Mouse (Mus musculus): ENCODE data around the gene Fbxl12. TPM values are rescaled to one million over a fixed set of nuclear protein-coding genes. Genes with fewer than 3 reads are reported as not detected.

Fbxl12 gene
- polyA plus RNA-seq, 1 experiment from 2014 or later = 15.4 TPM

GRCm38 (mm10) chr9:20611976-20612375, 32.6 kb downstream of the Fbxl12 start:
- peaks cover 6% of the 10 kb centered on the region for H3K36me3 ChIP-seq (ENCODE audit: poor library complexity, severe bottlenecking)
- H3K9me3 ChIP-seq (replicated peaks) = peaks cover 4% of the 10 kb centered on the region
- no peak for ATAC-seq
- no peak overlapping the region for H3K9ac ChIP-seq
- no peak overlapping the region for H3K27ac ChIP-seq
- no peak overlapping the region for H3K4me2 ChIP-seq
- H3K4me3 ChIP-seq = no peak overlapping the region
- WGBS = 81% methylated on average over 5 of the region's 5 CpGs
- H3K27me3 ChIP-seq = no peaks in the 10 kb centered on the region
- H3K4me1 ChIP-seq = 0 out of 2 replicates have a peak, but pooled peaks cover 5% of the 10 kb centered on the region

- Histone ChIP-seq H3K4me1 (peaks cover 14% of the 10 kb centered on the region), H3K9ac (no peak overlapping the region), H3K27me3 (no peaks in the 10 kb centered on the region), H3K27ac (no peak overlapping the region), H3K4me2 (no peak overlapping the region), H3K4me3 (no peak overlapping the region), H3K36me3 (ENCODE audit: poor library complexity, severe bottlenecking) (peaks cover 6% of the 10 kb centered on the region), H3K9me3 (replicated peaks) (peaks cover 4% of the 10 kb centered on the region)
- no peak for ATAC-seq
- WGBS = 92% methylated on average over 5 of the region's 5 CpGs
These were observed 34.6 kb downstream of the Fbxl12 start for GRCm38 (mm10) chr9:20609831-20610464.

DNA sequence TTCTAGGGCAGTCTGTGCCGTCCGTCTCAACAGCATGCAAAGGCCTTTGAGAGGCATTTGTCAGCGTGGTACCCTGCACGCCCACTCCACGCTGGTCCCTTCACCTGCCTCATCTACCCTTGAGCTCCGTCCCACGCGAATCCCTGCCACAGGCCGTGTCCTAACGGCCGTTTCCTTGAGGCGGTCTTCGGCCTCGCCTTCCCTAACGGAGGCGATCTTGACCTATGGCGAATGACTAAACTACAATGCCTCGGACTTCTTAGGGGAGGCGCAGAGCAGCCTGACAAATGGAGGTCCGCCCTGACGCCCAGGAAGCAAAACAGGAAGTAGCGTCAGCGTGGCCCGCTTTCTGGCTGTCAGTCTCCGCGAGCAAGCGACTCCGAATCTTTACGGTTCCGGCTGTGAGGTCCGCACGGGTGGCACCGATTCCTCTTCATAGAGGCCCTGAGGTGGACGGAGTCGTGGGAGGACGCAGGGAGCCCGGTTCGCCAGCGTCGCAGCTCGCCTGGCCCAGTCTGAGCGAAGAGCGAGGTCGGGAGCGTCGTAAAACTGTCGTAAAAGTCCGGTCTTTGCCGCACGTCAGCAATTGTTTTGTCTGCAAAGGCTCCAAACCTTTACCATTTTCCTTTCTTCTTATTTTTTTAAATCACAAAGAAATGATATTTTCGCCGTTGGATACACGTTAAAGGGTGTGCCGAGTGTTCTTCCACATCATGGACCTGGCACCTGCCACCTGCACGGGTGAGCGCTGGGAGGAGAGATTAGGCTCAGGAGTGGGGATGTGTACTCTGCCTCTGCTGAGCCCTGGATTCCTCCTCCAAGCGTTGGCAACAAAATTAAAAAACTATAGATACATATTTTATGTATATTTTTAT, 37.2 kb downstream of the Fbxl12 start:
- Histone ChIP-seq H3K27ac (peak overlapping the region; percentile 96), H3K36me3 (ENCODE audit: poor library complexity, severe bottlenecking) (peaks cover 6% of the 10 kb centered on the region), H3K4me3 (peak overlapping the region; percentile 71), H3K9ac (peak overlapping the region; percentile 86), H3K4me2 (peak overlapping the region; percentile 72), H3K27me3 (no peaks in the 10 kb centered on the region), H3K9me3 (replicated peaks) (peaks cover 4% of the 10 kb centered on the region), H3K4me1 (peaks cover 14% of the 10 kb centered on the region)
- under 1% methylated on average over 57 of the region's 57 CpGs for WGBS
- peak; percentile 92 for ATAC-seq

DNA sequence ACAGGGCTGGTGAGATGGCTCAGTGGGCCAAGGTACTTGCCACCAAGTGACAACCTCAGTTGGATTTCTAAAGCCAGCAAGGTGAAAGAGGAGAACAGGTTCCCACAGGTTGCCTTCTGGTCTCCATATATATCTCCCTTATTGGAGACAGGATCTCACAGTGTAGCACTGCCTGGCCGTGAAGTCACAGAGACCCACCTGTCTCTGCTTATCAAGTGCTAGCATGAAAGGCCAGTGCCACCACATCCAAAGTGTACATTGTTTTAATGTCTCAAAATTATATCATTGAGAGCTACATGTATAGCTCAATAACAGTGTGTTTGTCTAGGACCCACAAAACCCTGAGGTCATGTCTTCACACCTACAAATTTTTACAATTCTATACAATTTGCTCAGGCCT, 38.3 kb downstream of the Fbxl12 start:
- Histone ChIP-seq H3K4me2 (peak overlapping the region; percentile 72), H3K36me3 (ENCODE audit: poor library complexity, severe bottlenecking) (peaks cover 10% of the 10 kb centered on the region), H3K4me3 (peak overlapping the region; percentile 71; the same call in 1 of the 2 replicates), H3K9ac (no peak overlapping the region), H3K4me1 (peaks cover 14% of the 10 kb centered on the region), H3K9me3 (replicated peaks) (peaks cover 4% of the 10 kb centered on the region), H3K27me3 (no peaks in the 10 kb centered on the region), H3K27ac (no peak overlapping the region)
- ATAC-seq = no peak
- 93% methylated on average over 1 of the region's 1 CpGs for WGBS

DNA sequence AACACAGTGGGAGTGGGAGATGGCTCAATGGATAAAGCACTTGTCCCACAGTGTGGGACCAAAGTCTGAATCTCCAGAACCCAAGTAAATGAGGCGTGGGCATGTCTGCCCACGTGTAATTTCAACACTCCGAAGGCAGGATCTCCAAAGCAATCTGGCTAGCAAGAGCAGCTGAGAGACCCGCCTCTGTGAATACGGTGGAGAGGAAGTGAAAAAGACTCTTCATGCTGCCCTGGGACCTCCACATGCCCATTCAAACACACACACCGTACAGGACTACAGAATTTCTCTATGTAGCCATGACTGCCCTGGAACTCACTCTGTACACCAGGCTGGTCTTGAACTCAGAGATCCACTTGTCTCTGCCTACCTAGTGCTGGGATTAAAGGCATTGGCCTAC, 43.3 kb downstream of the Fbxl12 start:
- Histone ChIP-seq H3K4me2 (no peak overlapping the region), H3K36me3 (ENCODE audit: poor library complexity, severe bottlenecking) (peaks cover 18% of the 10 kb centered on the region), H3K9me3 (replicated peaks) (no peaks in the 10 kb centered on the region), H3K9ac (no peak overlapping the region), H3K27ac (no peak overlapping the region), H3K4me3 (no peak overlapping the region), H3K27me3 (no peaks in the 10 kb centered on the region), H3K4me1 (peaks cover 3% of the 10 kb centered on the region)
- no peak for ATAC-seq
- WGBS = 79% methylated on average over 6 of the region's 6 CpGs

DNA sequence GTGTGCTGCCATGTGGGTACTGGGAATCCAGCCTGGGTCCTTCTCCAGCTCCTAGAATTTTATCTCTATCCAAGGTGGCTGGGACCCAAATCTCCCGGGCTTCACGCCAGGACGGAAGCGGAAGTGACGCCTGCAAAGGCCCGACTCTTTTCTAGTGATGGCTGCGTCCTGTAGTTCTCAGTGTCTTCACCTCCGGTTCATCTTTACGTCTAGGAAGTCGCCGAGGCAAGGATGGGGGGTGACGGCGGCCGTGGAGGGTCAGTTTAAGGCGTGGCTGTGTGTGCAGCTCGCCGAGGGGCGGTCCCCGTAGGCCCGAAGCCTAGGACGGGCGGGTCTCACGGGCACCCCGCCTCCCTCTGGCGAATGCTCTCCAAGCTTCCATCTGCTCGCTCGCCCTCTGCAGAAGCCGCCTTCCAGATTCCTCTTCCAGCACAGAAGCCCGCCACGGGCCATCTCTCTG, 63.4 kb downstream of the Fbxl12 start, which contains the start of gene Zfp846:
Gene Zfp846, plus strand, starts transcription at position 117 of the 460 bp plus-strand sequence.
- peaks cover 19% of the 10 kb centered on the region for H3K27me3 ChIP-seq
- no peaks in the 10 kb centered on the region for H3K9me3 ChIP-seq (replicated peaks)
- peak within 1 kb of the TSS; percentile 67 for H3K4me2 ChIP-seq
- peak within 1 kb of the TSS; percentile 67 for H3K4me3 ChIP-seq
- peak; percentile 98 for ATAC-seq
- peaks cover 10% of the 10 kb centered on the region for H3K4me1 ChIP-seq
- peak within 1 kb of the TSS; percentile 92 for H3K27ac ChIP-seq
- 0% methylated on average over 29 of the region's 30 CpGs for WGBS
- peak within 1 kb of the TSS; percentile 86 for H3K9ac ChIP-seq
- H3K36me3 ChIP-seq (ENCODE audit: poor library complexity, severe bottlenecking) = 0 out of 2 replicates have a peak, but pooled peaks cover 4% of the 10 kb centered on the region

GRCm38 (mm10) chr9:20576591-20576990, 68.0 kb downstream of the Fbxl12 start:
- Histone ChIP-seq H3K27ac (no peak overlapping the region), H3K4me2 (no peak overlapping the region), H3K9ac (no peak overlapping the region), H3K4me3 (no peak overlapping the region), H3K27me3 (peaks cover 29% of the 10 kb centered on the region), H3K36me3 (ENCODE audit: poor library complexity, severe bottlenecking) (no peaks in the 10 kb centered on the region), H3K9me3 (replicated peaks) (no peaks in the 10 kb centered on the region), H3K4me1 (no peaks in the 10 kb centered on the region)
- no peak for ATAC-seq
- 84% methylated on average over 2 of the region's 2 CpGs for WGBS

GRCm38 (mm10) chr9:20571060-20571459, 73.5 kb downstream of the Fbxl12 start:
- ATAC-seq = no peak
- H3K4me1 ChIP-seq = no peaks in the 10 kb centered on the region
- no peaks in the 10 kb centered on the region for H3K9me3 ChIP-seq (replicated peaks)
- H3K27me3 ChIP-seq = peaks cover 12% of the 10 kb centered on the region; the same call in 1 of the 2 replicates
- no peak overlapping the region for H3K27ac ChIP-seq
- H3K9ac ChIP-seq = no peak overlapping the region
- H3K4me2 ChIP-seq = no peak overlapping the region
- no peaks in the 10 kb centered on the region for H3K36me3 ChIP-seq (ENCODE audit: poor library complexity, severe bottlenecking)
- H3K4me3 ChIP-seq = no peak overlapping the region

Other genes starting within 250 kb of the Fbxl12 start
- gene Zfp26, start 184.6 kb downstream of the Fbxl12 start, polyA plus RNA-seq (2015; fragmentation: Nextera tagmentation; extraction: Ambion mirVana) = 22.3 and 23.8 TPM in 2 replicates
- gene Zfp426, start 152.0 kb downstream of the Fbxl12 start, polyA plus RNA-seq (2015; fragmentation: Nextera tagmentation; extraction: Ambion mirVana) = 30.1 and 35.2 TPM in 2 replicates
- 158 TPM in 2 replicates for gene Zfp266, start 123.3 kb downstream of the Fbxl12 start, polyA plus RNA-seq (2015; fragmentation: Nextera tagmentation; extraction: Ambion mirVana)
- 37.0 and 37.1 TPM in 2 replicates for gene Zfp846, start 63.5 kb downstream of the Fbxl12 start, polyA plus RNA-seq (2015; fragmentation: Nextera tagmentation; extraction: Ambion mirVana)
- gene Ubl5, start 1.9 kb downstream of the Fbxl12 start, polyA plus RNA-seq (2015; fragmentation: Nextera tagmentation; extraction: Ambion mirVana) = 533 and 604 TPM in 2 replicates
- gene Pin1, start 7.3 kb upstream of the Fbxl12 start, polyA plus RNA-seq (2015; fragmentation: Nextera tagmentation; extraction: Ambion mirVana) = 64.8 and 68.3 TPM in 2 replicates
- gene Olfm2, start 101.6 kb upstream of the Fbxl12 start, polyA plus RNA-seq (2015; fragmentation: Nextera tagmentation; extraction: Ambion mirVana) = 52.6 and 68.1 TPM in 2 replicates
- 0.11 and 0.15 TPM in 2 replicates for gene Col5a3, start 170.3 kb upstream of the Fbxl12 start, polyA plus RNA-seq (2015; fragmentation: Nextera tagmentation; extraction: Ambion mirVana)
- not detected in 2 replicates for gene Rdh8, start 173.7 kb upstream of the Fbxl12 start, polyA plus RNA-seq (2015; fragmentation: Nextera tagmentation; extraction: Ambion mirVana)
- gene A230050P20Rik, start 223.9 kb upstream of the Fbxl12 start, polyA plus RNA-seq (2015; fragmentation: Nextera tagmentation; extraction: Ambion mirVana) = 1.1 and 1.2 TPM in 2 replicates
- 8.5 and 11.1 TPM in 2 replicates for gene Angptl6, start 235.0 kb upstream of the Fbxl12 start, polyA plus RNA-seq (2015; fragmentation: Nextera tagmentation; extraction: Ambion mirVana)
- 57.7 and 65.2 TPM in 2 replicates for gene Ppan, start 243.4 kb upstream of the Fbxl12 start, polyA plus RNA-seq (2015; fragmentation: Nextera tagmentation; extraction: Ambion mirVana)

Measured in forebrain, embryonic 13.5 days (tissue).